Mouse (Mus musculus) cortical plate, adult 2 months (tissue): ENCODE results near the gene Nsrp1. TPM values are rescaled to one million over a fixed set of nuclear protein-coding genes. Genes with fewer than 3 reads are reported as not detected.
A peak's percentile ranks its signal among the peaks of the same experiment; 100 is the strongest.
"Not testable (repeated sequence)": the region's sequence is repeated elsewhere in the genome, so short reads cannot be mapped to it uniquely, and the experiment has no call there.

Source experiments
- H3K27ac ChIP-seq: fragments of 200-500 bp; 2 replicates; pipeline ENCODE4 v1.5.1; 2012; ENCODE audit warnings: low read length, control low read depth, inconsistent platforms; ENCODE audit not compliant: insufficient read depth
- H3K4me1 ChIP-seq: fragments of 200-500 bp; 2 replicates; pipeline ENCODE4 v1.6.1; 2011; ENCODE audit warnings: low read length; ENCODE audit not compliant: control insufficient read depth, insufficient read depth
- H3K4me3 ChIP-seq: fragments of 200-500 bp; 2 replicates; pipeline ENCODE4 v1.5.1; 2011; ENCODE audit warnings: mild to moderate bottlenecking, low read length, control low read depth; ENCODE audit not compliant: insufficient read depth
- CTCF ChIP-seq: fragments of 200-500 bp; IDR thresholded peaks from 2 replicates; pipeline ENCODE4 v1.5.1; 2011; ENCODE audit warnings: mild to moderate bottlenecking, control low read depth, low read length; ENCODE audit not compliant: insufficient read depth; ENCODE audit errors: extremely low read depth
- POLR2A ChIP-seq: fragments of 200-500 bp; IDR thresholded peaks from 2 replicates; pipeline ENCODE4 v1.6.1; 2011; ENCODE audit warnings: mild to moderate bottlenecking, low read length, control low read depth; ENCODE audit not compliant: insufficient read depth; ENCODE audit errors: extremely low read depth
- polyA plus RNA-seq: library from polyadenylated mRNA; depleted of rRNA; stranded (reverse); fragments of >200 nt; gene quantifications from 2 replicates; pipeline ENCODE4 v1.2.3, GENCODE M21; 2012

Gene Nsrp1
- polyA plus RNA-seq, 1 experiment, result 8.4 TPM

DNA sequence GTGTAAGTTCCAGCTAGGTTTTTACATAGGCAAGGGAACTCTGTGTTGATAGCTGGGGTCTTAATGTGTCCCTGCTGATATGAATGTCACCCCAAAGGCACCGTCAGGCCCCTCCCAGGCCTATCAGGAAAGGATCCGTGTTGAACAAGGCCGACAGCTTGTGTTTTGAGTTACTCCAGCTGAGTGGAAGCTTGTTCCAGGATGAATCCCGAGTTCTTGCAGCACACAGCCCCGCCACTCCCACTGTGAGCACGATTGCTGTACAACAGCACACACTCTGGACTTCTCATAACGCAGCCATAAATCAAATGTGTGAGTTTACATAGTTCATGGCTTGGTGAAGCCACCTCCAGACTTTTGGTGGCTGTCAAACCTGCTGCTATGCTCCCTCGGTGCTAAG lies 15.9 kb upstream of the Nsrp1 start:
- Histone ChIP-seq H3K4me3 (no peak overlapping the region), H3K4me1 (no peaks in the 10 kb centered on the region), H3K27ac (no peak overlapping the region)
- TF ChIP-seq POLR2A (no peak), CTCF (no peak)

- peak; percentile 35; the same call in 1 of the 2 replicates for TF ChIP-seq CTCF
- TF ChIP-seq POLR2A, result no peak
- Histone ChIP-seq H3K4me3 (no peak overlapping the region; the same call in 1 of the 2 replicates), H3K4me1 (no peaks in the 10 kb centered on the region), H3K27ac (no peak overlapping the region)
Measured at GRCm38 (mm10) chr11:77093208-77093607, 15.0 kb upstream of the Nsrp1 start.

DNA sequence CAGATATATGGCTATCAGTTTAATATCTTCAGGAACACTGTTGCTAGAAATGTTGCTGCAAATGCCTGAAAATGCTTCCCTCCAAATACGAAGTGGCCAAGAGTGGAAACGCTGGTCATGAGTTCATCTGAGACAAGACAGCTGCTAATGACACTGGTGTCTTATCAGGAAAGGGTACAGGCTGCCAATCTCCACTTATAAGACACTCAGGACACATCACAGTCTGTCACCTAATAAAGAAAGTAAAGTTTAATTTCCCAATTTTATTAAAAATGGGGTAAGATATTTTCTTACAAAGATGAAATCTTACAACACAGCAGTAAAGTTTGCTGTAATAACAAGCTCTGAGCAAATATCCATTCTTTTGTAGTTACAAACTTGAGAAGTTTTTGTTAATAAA lies 10.9 kb upstream of the Nsrp1 start:
- no peak overlapping the region for H3K4me3 ChIP-seq
- H3K4me1 ChIP-seq, result no peaks in the 10 kb centered on the region
- no peak overlapping the region for H3K27ac ChIP-seq
- TF ChIP-seq CTCF, result no peak
- no peak for TF ChIP-seq POLR2A

DNA sequence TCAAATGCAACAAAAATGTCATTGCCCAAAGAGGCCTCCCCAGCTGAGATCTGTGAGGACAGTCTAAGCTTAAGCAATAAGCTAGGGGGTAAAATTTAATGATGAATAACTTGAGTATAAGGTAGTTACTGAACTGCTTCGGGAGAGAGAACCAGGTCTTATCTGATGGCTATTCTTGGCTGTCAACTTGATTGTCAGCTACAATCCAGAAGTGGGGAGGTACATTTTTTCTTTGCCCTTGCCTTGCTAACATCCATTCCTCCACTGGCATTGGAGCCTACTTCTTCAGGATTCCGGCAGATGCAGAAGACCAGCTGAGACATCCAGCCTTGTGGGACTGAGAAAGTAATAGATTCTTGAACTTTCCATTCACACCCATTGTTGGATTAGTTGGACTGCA lies 8.8 kb upstream of the Nsrp1 start:
- Histone ChIP-seq H3K4me3 (no peak overlapping the region), H3K4me1 (no peaks in the 10 kb centered on the region), H3K27ac (no peak overlapping the region)
- no peak for TF ChIP-seq POLR2A
- no peak for TF ChIP-seq CTCF

DNA sequence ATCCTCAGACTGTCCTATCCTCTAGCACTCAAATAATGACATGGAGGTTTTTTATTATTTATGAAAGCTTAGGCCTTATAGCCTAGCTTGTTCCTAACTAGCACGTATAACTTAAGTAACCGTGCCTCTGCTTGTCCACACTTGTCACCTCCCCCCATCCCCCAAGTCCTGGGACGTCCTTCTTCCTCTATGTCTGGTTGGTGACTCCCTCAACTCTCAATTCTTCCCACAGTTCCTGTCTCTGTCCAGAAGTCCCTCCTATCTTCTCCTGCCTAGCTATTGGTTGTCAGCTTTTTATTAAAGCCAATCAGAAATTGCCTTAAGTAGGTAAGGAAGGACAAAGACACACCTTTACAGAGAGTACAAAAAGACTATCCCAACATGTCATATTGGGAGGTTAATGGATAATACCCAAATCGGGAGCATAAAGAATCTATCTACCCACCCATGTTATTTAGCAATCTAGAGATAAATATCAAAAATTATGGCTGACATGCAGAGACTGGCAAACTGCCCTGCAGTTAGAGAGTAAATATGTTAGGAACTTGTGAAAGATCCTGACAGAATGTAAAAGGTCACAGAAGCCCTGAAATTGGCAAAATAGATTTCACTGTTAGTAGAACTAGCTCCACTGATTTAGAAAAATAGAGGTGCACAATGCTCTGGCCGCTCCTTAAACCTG lies 5.9 kb upstream of the Nsrp1 start:
- TF ChIP-seq CTCF, result no peak
- no peak for TF ChIP-seq POLR2A
- Histone ChIP-seq H3K4me1 (no peaks in the 10 kb centered on the region), H3K4me3 (no peak overlapping the region)

DNA sequence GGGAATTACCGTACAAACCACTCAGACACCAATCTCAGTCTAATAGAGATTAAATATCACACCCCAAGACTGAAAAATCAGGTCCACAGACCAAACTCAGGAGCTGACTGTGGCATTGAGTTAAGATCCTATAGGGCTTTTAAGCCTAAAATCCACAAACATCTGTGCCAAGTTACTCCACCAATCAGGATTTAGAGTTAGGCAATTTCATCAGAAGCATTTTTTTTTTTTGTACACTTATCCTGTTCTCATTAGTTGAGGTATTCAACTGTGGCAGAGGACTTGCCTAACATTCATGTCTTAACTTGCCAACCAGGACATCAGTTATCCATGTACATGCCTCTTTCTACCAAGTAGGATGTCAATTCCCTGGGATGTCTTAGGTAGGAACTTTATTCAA lies 1.1 kb upstream of the Nsrp1 start:
- H3K4me1 ChIP-seq, result peaks cover 2% of the 10 kb centered on the region; the same call in 1 of the 2 replicates
- H3K27ac ChIP-seq, result no peak overlapping the region
- TF ChIP-seq POLR2A (no peak), CTCF (no peak)
- no peak overlapping the region for H3K4me3 ChIP-seq

More for the DNA sequence above, 5.9 kb upstream of the Nsrp1 start:
- H3K27ac ChIP-seq, result no peak overlapping the region

DNA sequence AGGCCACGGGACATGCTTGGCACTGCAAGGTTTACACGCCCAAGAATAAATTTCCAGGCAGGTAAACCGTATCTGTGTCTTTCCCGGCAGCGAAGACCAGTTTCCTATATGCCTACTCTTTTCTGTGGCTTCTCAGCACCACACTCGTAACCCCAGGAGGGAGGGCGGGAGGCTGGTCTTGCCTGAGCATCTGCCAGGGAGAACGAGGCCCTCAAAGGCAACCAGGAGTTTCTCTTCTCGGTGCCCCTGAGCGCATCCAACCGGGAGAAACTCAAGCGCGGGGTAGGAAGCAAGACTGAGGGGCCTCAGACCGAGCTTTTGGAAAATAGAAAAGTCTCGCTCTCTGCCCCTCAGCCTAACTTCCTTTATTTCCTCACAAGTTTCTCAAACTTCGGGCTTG lies 443 bp downstream of the Nsrp1 start:
- H3K4me1 ChIP-seq, result peaks cover 2% of the 10 kb centered on the region; the same call in 1 of the 2 replicates
- H3K4me3 ChIP-seq, result peak overlapping the region; percentile 34
- no peak overlapping the region for H3K27ac ChIP-seq
- TF ChIP-seq POLR2A, result no peak
- TF ChIP-seq CTCF, result no peak

DNA sequence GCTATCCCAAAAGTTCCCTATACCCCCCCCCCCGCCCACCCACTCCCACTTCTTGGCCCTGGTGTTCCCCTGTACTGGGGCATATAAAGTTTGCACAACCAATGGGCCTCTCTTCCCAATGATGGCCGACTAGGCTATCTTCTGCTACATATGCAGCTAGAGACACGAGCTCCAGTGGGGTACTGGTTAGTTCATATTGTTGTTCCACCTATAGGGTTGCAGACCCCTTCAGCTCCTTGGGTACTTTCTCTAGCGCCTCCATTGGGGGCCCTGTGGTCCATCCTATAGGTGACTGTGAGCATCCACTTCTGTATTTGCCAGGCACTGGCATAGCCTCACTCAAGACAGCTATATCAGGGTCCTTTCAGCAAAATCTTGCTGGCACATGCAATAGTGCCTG lies 904 bp downstream of the Nsrp1 start:
- H3K4me1 ChIP-seq, H3K27ac ChIP-seq: not testable (repeated sequence)
- peak overlapping the region; percentile 34 for H3K4me3 ChIP-seq

GRCm38 (mm10) chr11:77070721-77071120 lies 7.5 kb downstream of the Nsrp1 start:
- TF ChIP-seq CTCF (peak; percentile 32; the same call in 1 of the 2 replicates), POLR2A (no peak)
- H3K4me1 ChIP-seq, result no peaks in the 10 kb centered on the region
- no peak overlapping the region for H3K4me3 ChIP-seq
- no peak overlapping the region for H3K27ac ChIP-seq

GRCm38 (mm10) chr11:77068825-77069224 lies 9.4 kb downstream of the Nsrp1 start:
- no peak overlapping the region for H3K4me3 ChIP-seq
- no peak overlapping the region for H3K27ac ChIP-seq
- H3K4me1 ChIP-seq, result no peaks in the 10 kb centered on the region
- no peak for TF ChIP-seq POLR2A
- TF ChIP-seq CTCF, result no peak

DNA sequence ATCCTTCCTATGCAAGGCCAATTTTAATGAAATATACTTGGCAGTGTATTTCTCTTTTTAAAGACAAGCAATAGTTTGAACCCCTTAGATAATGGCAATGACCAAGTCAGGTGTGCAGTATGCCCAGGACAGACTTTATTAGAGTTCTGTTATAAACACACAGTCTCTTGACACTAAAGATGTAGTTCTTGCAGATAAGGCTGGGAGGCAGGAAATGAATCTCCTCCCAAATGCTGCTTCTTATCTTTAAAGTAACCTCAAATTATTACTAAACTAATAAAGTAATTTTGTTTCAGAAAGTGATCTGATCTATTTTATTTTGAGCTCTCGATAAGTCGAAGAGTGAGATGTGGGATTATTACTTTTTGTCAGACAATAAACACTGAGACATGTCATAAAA lies 14.8 kb downstream of the Nsrp1 start:
- Histone ChIP-seq H3K4me1 (no peaks in the 10 kb centered on the region), H3K4me3 (no peak overlapping the region), H3K27ac (no peak overlapping the region)
- no peak for TF ChIP-seq POLR2A
- no peak for TF ChIP-seq CTCF
